Mouse (Mus musculus) lung, adult 2 months (tissue): ENCODE data around the gene Snx32.

Experiments used
- CTCF ChIP-seq: fragments of 200-500 bp; IDR thresholded peaks from 2 replicates; pipeline ENCODE4 v1.5.1; 2011; ENCODE audit warnings: mild to moderate bottlenecking, low read length, control low read depth; ENCODE audit not compliant: insufficient read depth
- POLR2A ChIP-seq: fragments of 200-500 bp; IDR thresholded peaks from 2 replicates; pipeline ENCODE4 v1.6.1; 2011; ENCODE audit warnings: low read depth, mild to moderate bottlenecking, control low read depth, low read length, borderline replicate concordance; ENCODE audit errors: extremely low read depth

DNA sequence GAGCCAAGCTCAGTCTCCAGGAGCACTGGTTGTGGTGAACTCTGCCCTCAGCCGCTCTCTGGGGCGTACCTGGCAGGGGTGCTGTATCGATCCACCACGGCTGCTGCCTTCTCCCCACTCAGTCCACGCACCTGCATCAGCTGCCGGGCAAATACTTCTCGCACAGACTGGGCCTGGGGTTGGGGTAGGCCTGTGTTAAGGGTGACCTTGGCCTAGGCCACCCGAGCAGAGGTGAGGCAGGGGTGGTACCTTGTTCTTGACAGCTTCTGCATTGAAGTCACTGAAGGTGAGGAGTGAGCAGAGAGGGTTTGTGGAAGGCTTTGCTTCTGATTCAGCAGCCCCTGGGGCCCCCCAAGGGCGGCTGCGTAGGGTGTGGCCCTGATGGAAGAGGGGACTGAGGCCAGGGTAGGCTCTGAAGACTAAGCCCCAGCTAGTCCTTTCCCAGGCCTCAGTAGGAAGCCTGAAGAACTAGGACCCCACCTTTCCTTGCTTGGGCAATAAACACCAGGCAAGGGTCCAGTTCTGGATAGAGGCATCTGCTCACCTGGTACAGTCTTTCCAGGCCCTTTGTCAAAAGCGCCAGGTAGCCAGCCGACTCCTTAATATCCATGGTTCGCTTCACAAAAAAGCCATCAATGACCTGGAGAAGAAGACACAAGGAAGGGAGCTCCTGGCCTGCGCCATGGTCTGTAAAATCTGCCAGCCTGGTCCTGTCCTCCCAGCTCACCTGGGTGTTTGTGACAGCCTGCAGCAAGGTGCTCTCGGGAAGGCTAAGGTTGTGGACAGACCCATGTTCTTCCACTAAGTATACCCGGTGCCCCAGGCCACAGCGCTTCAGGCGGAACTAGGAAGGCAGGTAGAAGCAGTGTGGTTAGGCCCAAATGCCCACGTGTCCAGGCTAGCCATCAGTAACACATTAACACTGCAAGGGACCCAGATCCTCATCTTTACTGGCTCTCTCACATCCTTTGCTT, 26.7 kb downstream of the Snx32 start:
- TF ChIP-seq POLR2A (no peak), CTCF (no peak)
